Mouse (Mus musculus) gastrocnemius, postnatal 10 days (tissue): Measurements from ENCODE around the gene 1700019D03Rik. TPM values are rescaled to one million over a fixed set of nuclear protein-coding genes. Genes with fewer than 3 reads are reported as not detected.

Experiments used
- DNase-seq: peaks from one replicate; pipeline ENCODE4 v3.0.0; 2021; ENCODE audit warnings: mixed read lengths
- long read RNA-seq, 2 experiments: library from polyadenylated mRNA; stranded (forward); transcript quantifications; one replicate each; pipeline ENCODE4 v2.0.0; 2021
- total RNA-seq, 2 experiments: library from RNA; stranded (reverse); gene quantifications; 2 replicates each; pipeline ENCODE4 v1.2.3; 2021

Gene 1700019D03Rik
- 1 to 10 TPM; 1.6 to 2.1 TPM for total RNA-seq
- long read RNA-seq, experiment 1, partial matches to known transcripts, result 0 of 3 reads
- long read RNA-seq, experiment 1, other reads (novel, unspliced or antisense), result 0 of 3 reads
- long read RNA-seq, experiment 2, result 0 reads

DNA sequence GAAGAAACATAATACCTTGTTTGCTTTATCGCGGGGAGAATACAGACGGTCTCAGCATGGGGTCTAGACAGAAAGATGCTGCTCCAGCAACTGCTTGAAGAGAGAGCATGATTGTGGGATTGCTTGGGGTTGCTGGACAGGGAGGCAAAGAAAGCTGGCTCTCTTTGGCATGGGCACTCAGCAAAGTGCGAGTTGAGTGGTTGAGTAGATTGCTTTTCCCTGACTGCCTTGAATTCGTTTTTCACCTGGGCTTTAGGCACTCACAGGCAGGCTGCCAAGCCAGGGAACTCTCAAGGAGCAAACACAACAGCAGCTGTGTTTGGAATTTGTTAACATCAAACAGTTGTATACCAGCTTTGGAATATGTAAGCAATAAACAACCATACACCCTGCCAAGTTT lies at the start of gene 1700019D03Rik:
Gene 1700019D03Rik, minus strand, starts transcription at position 101 of the 400 bp plus-strand sequence.
- DNase-seq, result no peak

DNA sequence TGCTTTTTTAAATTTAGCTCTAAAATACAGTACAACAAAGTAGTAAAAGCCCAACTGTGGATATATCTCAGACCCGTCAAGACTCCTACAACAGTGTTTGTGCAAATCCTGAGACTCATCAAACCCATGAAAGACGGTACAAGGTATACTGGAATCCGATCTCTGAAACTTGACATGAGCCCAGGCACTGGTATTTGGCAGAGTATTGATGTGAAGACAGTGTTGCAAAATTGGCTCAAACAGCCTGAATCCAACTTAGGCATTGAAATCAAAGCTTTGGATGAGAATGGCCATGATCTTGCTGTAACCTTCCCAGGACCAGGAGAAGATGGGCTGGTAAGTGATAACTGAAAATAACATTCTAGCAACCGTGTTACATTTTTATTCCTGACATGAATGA lies 43.9 kb upstream of the 1700019D03Rik start:
- DNase-seq, result no peak

DNA sequence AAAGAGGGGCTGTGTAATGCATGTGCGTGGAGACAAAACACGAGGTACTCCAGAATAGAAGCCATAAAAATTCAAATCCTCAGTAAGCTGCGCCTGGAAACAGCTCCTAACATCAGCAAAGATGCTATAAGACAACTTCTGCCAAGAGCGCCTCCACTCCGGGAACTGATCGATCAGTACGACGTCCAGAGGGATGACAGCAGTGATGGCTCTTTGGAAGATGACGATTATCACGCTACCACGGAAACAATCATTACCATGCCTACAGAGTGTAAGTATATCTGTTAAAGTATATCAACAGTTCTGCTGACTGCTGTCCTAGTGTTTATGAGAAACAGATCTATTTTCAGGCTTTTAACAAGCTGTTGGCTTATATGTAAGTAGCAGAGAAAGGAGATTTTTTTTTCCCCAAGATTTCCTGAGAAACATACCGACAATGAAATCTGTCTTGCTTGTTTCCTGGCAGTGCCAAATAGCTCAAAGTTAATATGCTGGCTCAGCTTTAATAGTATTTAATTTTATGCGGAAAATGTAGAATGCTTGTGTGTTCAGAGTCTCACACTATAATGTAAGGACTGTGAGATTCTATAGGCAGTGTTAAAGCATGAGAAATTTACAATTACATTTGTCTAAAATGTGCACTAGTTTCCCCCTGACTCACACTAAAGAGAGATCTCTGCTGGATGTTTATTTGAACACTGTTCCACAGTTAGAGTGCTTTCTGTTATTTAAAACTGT lies 42.1 kb upstream of the 1700019D03Rik start:
- DNase-seq, result no peak

DNA sequence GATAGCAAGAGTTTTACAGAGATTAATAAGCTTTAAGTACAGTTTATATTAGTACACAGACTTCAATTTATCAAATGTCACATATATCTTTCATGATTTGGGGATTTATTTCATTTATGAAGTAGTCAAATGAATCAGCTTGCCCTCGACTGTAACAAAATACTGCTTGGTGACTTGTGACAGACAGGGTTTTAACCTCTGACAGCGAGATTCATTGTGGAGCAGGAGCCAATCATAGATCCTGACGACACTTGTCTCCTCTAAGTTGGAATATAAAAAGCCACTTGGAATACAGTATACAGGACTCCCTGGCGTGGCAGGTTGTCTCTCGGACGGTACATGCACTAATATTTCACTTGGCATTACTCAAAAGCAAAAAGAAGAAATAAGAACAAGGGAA lies 41.4 kb upstream of the 1700019D03Rik start, which contains the start of gene Mstn:
Gene Mstn, plus strand, starts transcription at position 301 of the 400 bp plus-strand sequence.
- no peak for DNase-seq

DNA sequence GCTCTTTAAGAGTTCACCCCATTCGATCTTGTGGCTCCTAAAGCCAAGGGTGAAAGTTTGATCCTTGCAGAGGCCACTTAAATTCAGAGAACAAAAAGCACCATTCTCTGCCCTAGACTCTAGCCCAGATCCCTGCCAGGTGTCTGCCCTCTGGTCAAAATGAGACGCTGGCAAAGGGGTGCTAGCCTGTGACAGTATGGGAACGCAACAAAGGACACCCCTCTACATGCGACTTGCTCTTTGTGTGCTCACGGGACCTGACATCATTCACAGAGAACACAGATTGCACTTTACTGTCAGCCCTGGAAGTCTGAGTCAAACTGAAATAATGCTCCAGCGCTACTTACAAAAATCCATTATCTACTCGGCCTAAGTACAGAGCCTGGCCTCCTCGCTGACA lies 40.5 kb upstream of the 1700019D03Rik start:
- DNase-seq, result no peak

DNA sequence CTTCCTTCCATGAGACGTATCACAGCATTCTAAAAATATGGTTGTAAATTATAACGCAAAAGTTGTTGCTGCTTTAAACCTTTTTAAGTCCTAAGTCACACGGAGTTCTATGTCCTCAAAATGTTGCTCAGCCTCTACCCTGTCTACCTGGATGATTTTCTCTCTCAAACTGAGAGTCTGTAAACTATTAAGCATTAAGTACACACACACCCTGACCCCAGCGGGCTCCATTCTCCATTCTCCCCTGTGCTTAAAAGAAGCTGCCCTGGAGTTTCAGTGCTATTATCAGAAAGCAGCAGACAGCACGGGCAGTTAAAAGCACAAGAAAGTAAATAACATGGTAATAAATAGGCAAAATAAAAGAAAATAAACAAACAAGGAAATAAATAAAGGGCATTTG lies 39.1 kb upstream of the 1700019D03Rik start:
- no peak for DNase-seq

DNA sequence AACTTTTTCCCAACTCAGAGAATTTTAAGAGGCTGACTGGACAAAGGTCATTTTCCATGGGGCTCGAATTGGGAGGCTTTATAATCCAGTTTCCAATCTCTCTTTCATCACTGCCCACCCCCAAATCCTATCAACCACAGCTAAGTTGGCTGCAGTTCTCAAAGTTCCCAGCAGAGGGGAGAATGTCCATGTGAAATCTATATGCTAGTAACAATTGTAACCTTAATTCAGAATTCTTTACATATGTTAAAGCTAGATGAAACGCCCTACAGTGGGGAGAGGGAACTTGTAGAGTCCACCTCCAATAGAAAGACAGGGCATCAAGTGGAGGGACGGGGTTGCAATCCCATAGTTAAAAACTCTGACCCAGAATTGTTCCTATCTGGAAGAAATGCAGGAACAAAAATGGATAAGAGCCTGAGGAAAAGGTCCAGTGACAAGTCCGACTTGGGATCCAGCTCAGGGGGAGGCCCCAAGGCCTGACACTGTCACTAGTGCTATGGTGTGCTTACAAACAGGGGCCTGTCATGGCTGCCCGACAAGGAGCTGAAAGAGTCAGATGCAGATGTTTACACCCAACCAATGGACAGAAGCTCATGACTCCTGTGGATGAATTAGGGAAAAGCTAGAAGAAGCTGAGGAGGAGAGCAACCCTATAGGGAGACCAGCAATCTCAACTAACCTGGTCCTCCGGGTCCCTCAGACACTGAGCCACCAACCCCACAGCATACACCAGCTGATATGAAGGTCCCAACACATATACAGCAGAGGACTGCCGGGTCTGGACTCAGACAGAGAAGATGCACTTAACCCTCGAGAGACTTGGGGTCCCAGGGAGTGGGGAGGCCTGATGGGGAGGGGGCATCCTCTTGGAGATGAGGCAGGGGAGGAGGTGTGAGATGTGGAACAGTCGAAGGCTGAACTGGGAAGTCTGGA lies 33.4 kb upstream of the 1700019D03Rik start:
- DNase-seq, result peak; percentile 68

DNA sequence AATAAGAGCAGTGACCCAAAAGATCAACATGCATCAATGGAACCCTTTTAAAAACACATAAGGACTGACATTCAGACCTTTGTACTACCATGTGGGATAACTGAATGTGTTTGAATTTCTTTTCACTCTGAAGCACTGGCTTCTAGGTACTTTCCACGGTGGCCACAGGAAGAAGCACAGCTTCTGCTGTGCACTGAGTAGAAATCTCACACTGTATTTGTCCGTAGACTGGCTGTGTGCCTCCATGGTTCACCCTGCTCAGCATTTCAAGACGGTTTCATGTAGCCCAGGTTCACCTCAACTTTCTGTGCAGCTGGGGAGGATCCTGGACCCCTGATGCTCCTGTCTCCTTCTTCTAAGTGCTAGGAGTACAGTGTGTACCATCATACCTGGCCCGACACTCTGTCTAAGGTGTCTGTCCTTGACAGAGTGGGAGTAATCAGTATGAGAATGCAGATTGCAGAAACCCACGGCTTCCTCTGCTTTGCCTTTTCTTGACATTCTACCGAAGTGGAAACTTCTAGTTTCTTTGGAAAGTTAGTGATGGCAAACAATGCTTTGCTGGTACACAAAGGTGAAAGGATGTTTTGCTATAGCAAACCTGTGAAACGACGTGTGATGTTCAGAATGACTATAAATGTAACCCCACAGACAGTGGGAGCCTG lies 29.9 kb upstream of the 1700019D03Rik start:
- DNase-seq, result no peak

DNA sequence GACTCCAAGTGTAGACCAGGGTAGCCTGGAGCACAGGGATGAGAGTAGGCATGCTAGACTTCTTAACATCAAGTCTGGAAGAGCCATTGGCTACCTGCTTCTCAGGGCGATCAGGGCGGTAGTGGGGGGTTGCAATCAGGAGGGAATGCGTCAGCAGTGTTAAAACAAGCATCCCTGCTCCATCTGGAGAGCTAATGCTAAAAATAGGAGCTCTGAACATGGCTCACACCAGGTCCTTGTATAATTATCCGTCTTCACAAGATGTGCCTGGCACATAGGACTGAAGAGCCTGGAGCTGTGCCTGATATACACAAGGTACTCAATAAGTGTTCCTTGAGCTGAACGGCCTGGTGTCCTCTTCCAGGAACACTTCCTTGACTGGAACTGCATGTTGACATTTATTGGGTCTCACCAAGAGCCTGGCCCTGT lies 17.5 kb upstream of the 1700019D03Rik start:
- DNase-seq, result no peak

DNA sequence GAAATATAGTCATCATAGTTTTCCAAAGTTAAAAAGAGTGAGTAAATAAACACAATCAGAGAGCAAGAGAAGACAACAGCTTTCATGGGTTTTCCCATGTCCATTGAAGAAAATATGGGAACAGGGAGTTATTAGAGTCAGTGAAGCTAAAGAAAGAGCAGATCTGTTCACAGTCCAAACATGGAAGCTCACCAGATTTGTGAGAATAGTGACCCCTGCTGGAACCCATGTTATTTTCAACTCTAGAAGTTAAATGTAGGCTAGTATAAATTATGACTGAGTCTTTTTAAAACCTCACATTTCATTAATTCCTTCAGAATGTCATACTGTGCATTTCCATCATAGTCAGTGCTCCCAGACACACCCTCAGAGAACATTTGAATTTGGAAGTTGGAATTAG lies 12.6 kb upstream of the 1700019D03Rik start:
- no peak for DNase-seq

DNA sequence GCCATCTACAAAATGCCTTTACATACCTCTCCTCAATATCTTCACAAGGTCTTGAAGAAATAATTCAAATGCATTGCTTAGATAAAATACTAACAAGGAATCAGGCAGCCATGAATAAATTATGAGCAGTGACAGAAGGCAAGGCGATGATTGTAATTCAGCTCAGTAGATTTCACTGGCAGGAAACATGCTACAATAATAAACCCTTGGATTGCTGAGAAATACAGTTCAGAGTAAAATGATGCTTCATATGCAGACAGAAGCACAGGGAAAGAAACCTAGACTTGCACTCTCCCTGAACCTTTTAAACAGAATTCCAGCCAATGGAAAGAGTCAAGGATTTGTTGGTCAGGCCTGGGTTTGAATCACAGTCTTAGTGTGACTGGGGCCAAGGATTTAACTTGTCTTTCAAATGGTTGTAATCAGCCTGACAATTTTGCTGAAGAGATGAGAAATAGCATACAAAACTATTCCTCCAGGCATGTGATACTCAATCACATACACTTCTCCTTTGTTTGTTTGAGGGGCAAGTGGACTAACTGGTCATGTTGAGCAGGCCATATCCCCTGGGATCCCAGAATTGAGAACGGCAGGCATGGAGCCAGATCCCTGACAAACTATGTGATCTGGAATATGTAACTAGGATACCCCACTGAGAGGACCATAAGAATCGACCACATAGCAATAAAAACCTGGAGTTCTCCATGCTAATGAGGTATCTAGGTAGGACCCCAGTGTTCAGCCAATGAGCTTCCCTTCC lies 1.1 kb downstream of the 1700019D03Rik start:
- no peak for DNase-seq

DNA sequence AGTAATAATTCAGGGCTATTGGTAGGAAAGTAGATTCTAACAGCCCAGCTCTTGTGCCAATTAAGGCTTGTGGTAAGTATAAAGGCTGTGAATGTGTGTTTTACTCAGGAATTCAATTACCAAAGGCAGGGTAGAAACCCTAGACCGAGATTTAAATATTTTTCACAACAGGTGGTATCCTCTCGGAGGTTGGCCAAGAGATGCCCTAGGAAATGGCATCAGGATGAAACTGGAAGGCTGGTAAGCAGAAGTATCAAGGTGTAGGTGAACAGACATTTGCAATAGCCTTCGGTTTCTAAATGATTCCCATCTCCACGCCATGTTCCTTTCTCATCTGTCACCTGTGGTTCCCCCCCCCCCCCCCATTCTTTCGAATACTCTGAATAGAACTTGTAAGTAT lies 4.4 kb downstream of the 1700019D03Rik start:
- no peak for DNase-seq

DNA sequence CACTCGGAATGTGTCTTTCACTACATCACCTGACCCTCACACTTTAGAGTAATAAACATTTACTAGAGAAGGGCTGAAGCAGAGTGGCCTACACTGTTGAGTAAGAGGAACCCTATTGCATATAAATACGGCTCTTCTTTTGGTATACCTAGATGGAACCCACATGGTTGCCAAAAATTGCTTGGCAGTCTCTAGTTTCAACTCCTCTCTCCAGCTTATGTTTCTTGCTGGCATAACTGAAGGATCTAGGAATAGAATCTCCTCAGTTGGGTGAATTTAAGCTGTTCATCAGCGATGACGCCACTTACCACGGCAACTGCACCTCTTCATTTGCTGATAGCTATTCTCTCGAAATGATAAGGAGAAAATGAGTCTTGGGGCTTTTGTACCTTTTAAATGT lies 5.3 kb downstream of the 1700019D03Rik start:
- no peak for DNase-seq

DNA sequence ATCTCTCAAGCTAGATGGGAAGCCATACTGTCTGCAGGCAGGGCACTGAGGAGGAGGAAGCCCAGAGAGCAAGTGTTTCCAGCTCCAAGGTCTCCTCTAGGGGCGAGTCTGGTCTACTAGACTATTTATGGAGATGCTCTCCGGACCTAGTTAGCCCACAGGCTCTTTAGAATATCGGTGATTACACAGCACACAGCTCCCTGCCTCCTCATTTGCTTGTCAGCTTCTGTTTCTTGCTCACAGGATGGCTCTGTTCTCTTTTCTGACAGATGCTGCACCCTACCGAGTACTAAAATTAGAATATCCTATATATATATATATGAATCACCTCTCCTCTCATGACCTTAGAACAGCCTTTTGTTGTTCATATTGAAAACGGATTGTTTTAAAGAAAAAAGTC lies 33.3 kb downstream of the 1700019D03Rik start:
- no peak for DNase-seq

DNA sequence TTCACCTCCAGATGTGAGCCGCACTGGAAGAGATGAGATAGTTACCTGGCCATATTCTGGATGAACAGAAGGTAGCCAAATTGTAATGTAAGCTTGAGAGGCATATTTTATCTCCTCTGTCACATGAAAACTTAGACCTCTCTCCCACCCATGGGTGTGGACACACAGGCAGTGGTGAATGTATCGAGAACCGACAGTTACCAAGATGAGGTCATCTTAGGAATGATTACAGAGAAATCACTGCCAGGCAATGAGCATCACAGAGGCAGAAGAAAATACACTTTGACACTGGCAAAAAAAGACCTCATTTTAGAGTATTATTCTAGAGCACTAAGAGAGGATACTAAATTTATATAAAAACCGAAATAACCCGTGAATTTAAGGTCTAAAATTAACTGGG lies 46.8 kb downstream of the 1700019D03Rik start:
- DNase-seq, result no peak

DNA sequence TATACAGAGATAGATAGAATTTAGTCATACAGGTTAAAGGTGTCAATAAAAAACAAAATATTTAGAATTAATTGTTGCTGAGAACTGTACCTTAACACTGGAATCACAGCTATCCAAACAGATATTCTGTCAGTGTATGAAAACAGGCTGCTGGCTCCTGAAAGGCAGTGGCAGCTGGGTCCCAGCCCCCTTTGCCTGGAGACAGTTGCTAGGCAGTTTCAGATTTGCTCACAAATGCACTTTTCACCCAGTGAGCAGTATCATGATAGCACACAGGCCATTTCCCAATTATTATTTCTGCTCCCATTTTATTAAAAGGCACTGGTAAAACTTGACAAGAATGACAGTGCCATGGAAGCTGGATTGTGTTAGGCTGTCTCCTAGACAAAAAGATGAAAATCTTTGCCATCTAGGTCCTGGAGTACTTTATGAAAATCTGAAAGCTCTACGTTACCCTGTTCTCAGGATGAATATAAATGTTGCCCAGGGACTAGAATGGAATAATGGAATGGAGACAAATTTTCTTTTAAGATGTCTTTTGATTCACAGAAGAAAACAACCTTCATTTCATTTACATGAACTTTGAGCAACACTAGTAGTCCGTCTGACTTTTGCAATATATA lies 48.0 kb downstream of the 1700019D03Rik start:
- DNase-seq, result no peak

DNA sequence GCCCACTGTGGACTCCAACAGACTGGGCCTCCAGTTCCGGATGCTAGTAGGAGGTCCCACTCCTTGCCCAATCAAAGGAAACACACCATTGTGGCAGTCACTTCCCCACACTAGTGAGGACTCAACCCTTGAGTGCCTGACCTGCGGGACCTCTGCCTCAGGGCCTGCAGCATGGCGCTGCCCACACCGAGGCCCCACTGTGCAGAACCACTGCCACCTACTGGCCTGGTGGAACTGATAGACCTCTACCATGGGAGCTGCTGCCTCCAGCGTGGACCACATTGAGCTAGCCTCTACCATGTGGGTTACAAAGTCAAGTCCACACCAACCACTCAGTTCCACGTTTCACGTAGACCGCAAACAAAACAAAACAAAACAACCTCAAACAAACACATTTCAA lies 55.4 kb downstream of the 1700019D03Rik start:
- no peak for DNase-seq

DNA sequence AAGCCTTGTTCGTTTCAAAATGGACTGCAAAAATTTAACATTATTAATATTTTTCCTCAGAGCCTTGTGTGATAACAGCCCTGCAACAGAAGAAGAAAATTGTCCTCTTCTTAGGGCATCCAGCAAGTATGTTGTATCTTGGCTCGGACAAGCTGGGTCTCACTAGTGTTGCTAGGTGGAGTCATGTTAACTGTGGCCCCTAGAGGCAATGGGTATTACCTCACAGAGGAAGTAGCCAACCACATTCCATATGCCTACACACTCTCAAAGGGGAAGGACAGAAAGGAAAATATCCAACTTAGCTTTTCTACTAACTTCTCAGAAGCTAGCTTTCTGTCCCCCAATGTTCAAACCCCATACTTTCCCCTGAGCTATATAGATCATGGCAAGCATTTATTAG lies 56.9 kb downstream of the 1700019D03Rik start:
- DNase-seq, result no peak

DNA sequence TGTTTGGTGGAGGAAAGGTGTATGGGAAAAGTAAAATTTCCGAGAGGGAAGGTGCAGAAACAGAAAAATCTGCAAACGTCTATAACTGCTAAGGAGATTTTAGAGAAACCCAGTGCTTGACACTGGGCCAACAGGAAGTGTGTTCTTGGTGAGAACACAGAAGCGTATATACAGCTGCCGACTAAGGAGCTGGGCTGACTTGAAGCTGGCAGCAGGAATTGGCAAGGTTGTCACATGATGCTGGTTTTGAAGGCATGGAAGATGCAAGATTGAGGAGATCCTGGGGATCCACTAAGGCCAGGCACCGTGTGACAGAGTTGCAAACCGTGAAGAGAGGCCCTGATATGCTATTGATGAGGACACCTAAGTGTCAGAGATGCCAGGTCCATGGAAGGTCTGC lies 59.8 kb downstream of the 1700019D03Rik start:
- no peak for DNase-seq

DNA sequence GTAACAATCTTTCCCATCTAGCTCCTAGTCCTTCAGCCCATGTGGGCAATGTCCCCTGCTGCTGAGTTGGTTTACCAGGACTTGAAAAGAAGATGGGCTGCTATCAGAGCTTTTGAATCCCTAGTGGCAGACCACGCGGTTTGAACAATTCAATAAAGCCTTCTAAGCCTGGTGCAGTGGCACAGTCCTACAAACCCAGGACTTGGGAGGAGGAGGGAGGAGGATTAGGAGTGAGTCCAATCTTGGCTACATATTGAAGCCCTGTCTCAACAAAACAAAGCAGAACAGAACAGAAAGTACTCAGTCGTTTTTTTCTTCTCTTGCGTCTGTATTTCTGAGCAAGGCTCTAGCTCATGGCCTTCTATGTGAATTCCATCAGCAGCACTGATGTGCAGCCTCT lies 63.2 kb downstream of the 1700019D03Rik start:
- no peak for DNase-seq

DNA sequence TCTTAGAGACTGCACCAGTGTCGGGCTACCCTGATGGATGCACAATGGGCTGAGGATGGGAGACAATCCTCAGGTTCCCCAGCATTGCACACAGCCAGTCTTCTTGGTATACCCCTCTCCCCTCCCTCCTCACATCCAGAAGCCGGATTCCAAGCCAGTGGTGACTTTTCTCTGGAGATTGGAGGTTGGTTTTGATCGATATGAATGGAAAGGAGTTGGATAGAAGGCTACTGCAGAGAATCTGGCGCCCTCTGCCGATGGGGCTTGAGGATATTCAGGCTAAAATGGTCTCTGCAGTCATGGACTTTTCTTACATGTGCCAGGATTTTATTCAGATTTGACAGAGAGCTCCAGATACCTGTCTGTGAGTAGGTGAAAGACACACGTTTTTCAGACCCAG lies 64.9 kb downstream of the 1700019D03Rik start:
- peak; percentile 41 for DNase-seq
